Mouse (Mus musculus): ENCODE results near the gene Ptger3.

Gene Ptger3

DNA sequence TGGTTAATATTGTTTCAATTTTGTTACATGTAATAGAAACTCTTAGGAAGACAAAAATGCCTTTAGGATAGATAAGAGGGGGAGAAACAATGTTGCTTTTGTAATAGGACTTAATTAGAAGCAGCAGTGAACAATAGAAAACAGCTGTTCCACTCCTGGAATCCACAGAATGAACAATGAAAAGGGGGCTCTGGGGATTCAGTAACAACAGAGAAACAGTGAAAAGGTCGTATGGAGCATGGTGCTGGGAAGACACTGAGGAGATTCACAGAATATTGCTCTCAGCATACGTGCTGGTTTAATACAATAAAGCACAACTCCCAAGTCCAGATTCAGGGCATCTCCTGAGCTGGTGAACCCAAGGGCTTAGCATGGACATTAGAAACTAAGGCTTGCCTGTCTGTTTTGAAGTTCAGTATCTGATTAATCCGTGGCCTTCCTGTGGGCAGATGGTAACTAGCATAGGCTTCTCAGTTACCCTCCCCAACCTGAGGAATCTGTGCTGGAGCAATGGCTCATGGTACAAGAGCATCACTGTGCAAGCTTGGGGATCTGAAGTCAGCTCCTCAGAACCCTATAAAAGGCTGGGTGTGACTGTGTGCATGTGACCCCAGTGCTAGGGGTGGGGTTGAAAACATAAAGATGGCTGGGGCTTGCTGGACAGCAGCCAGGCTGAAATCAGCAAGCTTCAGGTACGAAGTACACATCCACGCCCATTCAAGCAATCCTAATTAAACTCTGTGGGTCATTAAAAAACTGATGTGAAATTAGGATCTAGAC is 16.1 kb downstream of the Ptger3 start:
- peak; percentile 16 for DNase-seq (ENCODE audit: extremely low spot score, low read depth, low spot score)

- DNase-seq (ENCODE audit: extremely low spot score, low read depth, low spot score): no peak
Measured at GRCm38 (mm10) chr3:157597837-157598379, 31.2 kb downstream of the Ptger3 start.

GRCm38 (mm10) chr3:157604684-157605410 is 38.2 kb downstream of the Ptger3 start:
- no peak for DNase-seq (ENCODE audit: extremely low spot score, low read depth, low spot score)

DNA sequence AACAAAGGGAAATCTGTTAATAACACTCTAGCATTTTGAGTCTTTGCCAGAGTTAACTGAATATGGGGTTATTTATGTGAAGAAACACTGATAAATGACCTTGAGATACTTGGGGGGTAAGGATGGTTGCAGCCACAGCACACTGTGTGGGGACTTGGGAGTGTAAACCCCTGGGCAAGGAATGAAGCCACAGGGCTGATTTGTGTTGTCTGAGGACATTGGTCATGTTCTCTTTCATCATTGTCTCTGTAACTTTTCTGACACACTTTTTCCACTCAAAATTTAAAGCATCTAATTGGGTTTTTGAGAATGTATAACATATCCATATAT is 38.7 kb downstream of the Ptger3 start:
- no peak for DNase-seq (ENCODE audit: extremely low spot score, low read depth, low spot score)

DNA sequence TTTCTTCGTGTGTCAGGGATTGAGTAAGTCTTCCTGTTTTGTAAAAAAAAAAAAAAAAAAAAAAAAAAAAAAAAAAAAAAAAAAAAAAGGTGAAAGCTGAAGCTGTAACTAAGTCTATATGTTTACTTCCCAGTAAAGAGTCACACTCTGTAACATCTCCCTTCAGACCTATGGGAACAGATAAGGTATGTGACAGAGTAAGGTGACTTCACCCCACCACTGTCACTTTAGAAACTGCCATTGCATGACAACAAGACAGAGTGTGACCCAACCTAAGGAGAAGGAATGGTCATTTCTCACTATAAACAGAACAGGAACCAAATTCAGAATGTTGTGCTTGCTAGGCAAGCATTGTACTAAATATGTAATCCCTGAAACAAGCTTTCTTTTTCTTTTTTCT is 46.9 kb downstream of the Ptger3 start:
- DNase-seq (ENCODE audit: extremely low spot score, low read depth, low spot score): no peak

GRCm38 (mm10) chr3:157616949-157617348 is 50.3 kb downstream of the Ptger3 start:
- DNase-seq (ENCODE audit: extremely low spot score, low read depth, low spot score): no peak

GRCm38 (mm10) chr3:157627407-157627806 is 60.7 kb downstream of the Ptger3 start:
- no peak for DNase-seq (ENCODE audit: extremely low spot score, low read depth, low spot score)

DNA sequence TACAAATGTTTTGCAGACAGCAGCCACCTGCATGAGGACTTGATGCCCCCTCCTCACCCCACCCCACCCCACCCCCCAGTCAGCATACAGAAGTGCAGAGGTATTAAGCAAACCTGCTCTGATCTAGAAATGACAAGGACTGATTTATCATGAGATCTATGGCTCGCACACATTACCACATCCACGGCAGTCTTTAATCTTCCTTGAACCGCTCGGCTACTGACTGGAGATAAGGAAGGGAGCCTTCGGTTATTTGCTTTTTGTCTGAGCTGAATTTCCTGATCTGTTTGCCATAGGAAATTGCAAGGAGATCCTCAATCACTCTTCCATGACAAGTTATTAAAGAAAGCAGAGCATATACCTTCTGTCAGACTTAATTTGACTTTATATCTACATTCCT is 64.0 kb downstream of the Ptger3 start:
- no peak for DNase-seq (ENCODE audit: extremely low spot score, low read depth, low spot score)

DNA sequence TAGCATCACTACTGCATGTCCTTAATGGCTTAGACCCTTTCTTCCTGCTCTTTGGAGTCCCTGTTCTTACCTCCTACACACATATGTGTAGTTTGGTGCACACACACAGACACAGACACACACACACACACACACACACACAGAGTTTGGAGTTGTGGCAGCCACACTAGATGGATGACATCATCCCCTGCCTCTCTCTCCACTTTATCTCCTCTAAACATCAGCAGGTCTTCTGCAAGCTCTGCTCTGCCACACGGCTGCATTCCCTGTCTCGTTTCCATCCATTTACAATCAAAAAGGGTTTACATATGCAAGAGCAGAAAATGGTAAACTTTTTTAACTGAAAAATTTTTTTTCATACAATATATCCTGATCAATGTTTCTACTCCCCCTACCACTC is 64.7 kb downstream of the Ptger3 start:
- no peak for DNase-seq (ENCODE audit: extremely low spot score, low read depth, low spot score)

DNA sequence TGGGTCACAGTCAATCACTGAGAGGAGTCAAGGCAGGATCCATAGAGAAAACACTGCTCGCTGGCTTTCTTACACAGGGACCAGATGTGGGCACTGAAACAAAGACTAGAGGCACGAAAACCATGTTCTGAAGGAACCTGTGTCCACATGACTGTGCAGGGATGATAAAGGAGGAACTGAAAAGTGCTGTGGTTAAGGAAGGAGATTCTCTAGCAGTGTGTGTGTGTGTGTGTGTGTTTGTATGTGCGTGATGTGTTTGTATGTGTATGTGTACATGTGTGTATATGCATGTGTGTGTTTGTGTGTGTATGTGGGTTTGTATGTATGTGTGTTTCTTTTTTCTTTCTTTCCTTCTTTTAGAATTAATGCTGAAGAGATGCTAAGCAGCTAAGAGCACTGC is 67.7 kb downstream of the Ptger3 start:
- no peak for DNase-seq (ENCODE audit: extremely low spot score, low read depth, low spot score)

- DNase-seq (ENCODE audit: extremely low spot score, low read depth, low spot score): no peak
Measured at GRCm38 (mm10) chr3:157635713-157636112, 69.0 kb downstream of the Ptger3 start.

DNA sequence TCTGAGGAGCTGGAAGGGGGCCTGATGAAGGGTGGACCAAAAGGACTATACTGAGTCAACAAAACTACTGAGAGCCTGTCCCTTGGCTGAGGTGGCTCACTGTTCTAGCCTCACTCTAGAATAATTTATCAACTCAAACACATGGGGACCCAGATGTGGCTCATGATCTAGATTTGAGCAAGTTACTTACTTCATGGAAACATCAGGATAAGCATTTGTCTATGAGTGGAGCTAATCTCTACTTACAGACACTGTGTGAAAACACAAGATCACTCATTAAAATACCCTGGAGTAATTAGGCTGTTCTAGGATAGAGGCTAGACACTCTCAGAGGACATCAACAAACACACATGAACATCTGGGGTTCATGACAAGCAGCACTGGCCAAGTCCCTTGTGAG is 70.2 kb downstream of the Ptger3 start:
- DNase-seq (ENCODE audit: extremely low spot score, low read depth, low spot score): no peak

DNA sequence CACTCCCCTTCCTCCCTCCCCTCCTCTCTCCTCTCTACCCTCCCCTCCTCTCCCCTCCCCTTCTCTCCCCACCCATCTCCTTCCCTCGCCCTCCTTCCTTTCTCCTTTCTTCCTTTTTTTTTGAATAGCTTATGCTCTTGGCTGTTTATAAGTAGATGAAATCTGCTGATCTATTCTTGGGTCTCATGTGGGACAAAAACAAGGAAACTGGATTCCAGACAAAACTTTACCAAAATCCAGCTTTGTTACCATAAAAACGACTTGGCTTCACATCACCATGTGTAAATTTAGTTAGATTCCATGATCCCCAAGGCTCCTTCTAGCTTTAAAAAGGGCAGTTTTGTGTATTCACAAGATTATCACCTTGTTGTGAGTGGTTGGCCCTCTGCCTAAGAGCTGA is 70.6 kb downstream of the Ptger3 start:
- DNase-seq (ENCODE audit: extremely low spot score, low read depth, low spot score): no peak

DNA sequence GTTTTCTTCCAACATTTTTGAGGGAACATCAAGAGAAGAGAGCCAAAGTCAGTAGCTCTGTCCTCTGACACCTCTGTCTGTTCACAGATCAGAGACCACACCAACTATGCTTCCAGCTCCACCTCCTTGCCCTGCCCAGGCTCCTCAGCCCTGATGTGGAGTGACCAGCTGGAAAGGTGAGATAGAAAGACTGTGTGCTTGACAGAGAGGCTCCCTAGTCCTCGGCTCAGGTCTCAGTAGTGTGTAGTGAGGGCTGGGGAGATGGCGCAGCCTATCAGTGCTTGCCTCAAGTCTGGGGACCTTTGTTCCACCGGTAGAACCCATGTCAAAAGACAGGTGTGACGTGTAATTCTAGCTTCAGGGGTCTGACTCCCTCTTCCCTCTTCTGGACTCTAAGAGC is 74.9 kb downstream of the Ptger3 start:
- DNase-seq (ENCODE audit: extremely low spot score, low read depth, low spot score): no peak

- DNase-seq (ENCODE audit: extremely low spot score, low read depth, low spot score): no peak
Measured at GRCm38 (mm10) chr3:157661622-157662021, 94.9 kb downstream of the Ptger3 start.

DNA sequence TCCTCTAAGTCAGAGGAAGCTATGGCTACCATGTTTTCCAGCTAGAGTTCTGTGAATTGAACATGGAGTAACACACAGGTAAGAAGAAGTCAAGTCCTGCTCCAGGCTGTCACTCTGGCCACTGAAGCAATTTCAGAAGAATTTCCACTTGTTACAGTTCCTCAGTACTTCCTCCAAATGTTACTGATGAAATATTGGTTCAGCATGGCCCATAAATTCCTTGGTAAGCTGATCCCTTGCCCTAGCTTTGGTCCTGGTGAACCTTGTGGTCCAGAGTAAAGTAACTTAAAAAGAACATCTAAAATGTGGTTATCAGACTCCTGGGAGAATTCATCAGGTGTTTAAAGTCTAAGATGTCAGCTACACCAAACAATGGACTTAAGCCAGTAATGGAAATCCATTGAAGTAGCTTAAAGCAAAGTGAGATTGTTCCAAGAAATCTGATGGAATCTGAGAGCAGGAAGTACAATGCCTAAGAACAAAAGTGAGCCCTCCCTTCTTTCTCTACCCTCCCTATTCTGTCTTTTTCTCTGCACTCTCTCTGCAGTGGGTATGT is 97.9 kb downstream of the Ptger3 start:
- no peak for DNase-seq (ENCODE audit: extremely low spot score, low read depth, low spot score)

GRCm38 (mm10) chr3:157665471-157665870 is 98.8 kb downstream of the Ptger3 start:
- DNase-seq (ENCODE audit: extremely low spot score, low read depth, low spot score): no peak

DNA sequence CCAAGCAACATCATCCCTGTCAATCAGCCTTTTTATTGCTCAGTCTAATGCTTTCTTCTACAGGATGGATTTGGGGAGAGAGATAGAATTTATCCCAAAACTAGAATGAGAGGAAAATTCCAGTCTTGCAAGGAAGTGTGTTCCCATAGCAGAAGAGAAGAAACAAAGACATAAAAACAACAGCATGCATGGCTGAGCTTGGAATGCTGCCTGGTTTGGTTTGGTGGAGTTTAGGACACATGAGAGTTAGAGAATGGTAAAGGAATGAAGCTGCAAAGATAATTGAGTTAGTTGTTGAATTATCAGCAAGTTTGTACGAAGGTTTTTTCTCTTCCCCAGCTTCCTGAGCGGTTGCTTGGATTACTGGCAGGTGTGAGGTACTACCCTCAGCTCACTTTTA is 99.5 kb downstream of the Ptger3 start:
- no peak for DNase-seq (ENCODE audit: extremely low spot score, low read depth, low spot score)

GRCm38 (mm10) chr3:157686105-157686504 is 119.4 kb downstream of the Ptger3 start:
- DNase-seq (ENCODE audit: extremely low spot score, low read depth, low spot score): no peak

DNA sequence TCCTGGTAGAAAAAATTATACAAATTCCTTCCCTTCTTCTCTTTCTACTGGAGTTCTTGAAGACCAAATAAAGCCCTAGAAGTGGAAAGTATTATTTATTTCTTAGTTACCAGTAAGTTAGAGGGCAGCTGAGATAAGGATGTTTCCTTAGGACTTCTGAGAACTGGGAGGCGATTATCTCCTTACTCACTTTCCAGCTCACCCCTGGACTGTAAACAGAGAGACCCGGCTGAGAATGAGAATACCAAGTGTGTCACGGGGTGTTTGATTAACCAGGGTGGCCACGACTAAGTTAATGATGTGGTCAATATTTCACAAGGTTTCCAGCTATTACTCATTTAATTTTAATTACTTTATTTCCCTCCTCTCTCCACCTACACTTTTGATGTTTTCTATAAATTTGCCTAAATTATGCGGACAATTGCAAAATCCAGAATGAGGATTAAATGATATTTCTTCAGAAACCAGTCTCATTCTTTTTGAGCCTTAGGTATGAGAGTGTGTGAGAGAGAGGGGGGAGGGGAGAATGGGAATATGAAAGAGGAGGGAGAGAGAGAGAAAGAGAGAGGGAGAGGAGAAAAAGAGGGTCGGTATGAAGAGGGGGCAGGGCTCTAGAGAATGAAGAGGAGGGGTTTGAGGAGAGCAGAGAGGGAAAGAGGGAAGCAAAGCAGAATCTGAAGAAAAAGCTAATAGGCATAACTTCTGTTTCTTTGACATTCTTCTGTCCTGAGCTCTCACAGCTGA is 121.9 kb downstream of the Ptger3 start:
- no peak for DNase-seq (ENCODE audit: extremely low spot score, low read depth, low spot score)

All from hindlimb bud, embryonic 11.5 days (tissue).